Mouse (Mus musculus) neural tube, embryonic 15.5 days (tissue): Measurements from ENCODE around the gene Hepacam. TPM values are rescaled to one million over a fixed set of nuclear protein-coding genes. Genes with fewer than 3 reads are reported as not detected.

Source experiments
- ATAC-seq: fragments of 200-750 bp; cut with Nextera tagmentation; 2 replicates; pipeline ENCODE4 v1.8.0; 2017; ENCODE audit warnings: mild to moderate bottlenecking, moderate TSS enrichment, moderate library complexity; ENCODE audit not compliant: low FRiP score
- H3K27ac ChIP-seq: fragments of 300-500 bp; sonication (generic); replicated peaks from 2 replicates; pipeline ENCODE4 v1.5.1; 2015; ENCODE audit warnings: mild to moderate bottlenecking, inconsistent platforms
- H3K27me3 ChIP-seq: fragments of 300-500 bp; sonication (generic); replicated peaks from 2 replicates; pipeline ENCODE4 v1.6.1; 2015; ENCODE audit warnings: inconsistent platforms
- H3K36me3 ChIP-seq: fragments of 300-500 bp; sonication (generic); 2 replicates; pipeline ENCODE4 v1.6.1; 2015; ENCODE audit warnings: inconsistent platforms
- H3K4me1 ChIP-seq: fragments of 300-500 bp; sonication (generic); 2 replicates; pipeline ENCODE4 v1.6.1; 2015; ENCODE audit warnings: inconsistent platforms
- H3K4me2 ChIP-seq: fragments of 300-500 bp; sonication (generic); 2 replicates; pipeline ENCODE4 v1.6.1; 2015; ENCODE audit warnings: inconsistent platforms, mild to moderate bottlenecking, moderate library complexity
- H3K4me3 ChIP-seq: fragments of 300-500 bp; sonication (generic); replicated peaks from 2 replicates; pipeline ENCODE4 v1.5.1; 2015; ENCODE audit warnings: mild to moderate bottlenecking, inconsistent platforms
- H3K9ac ChIP-seq: fragments of 300-500 bp; sonication (generic); replicated peaks from 2 replicates; pipeline ENCODE4 v1.6.1; 2015; ENCODE audit warnings: mild to moderate bottlenecking, inconsistent platforms
- H3K9me3 ChIP-seq: fragments of 300-500 bp; sonication (generic); replicated peaks from 2 replicates; pipeline ENCODE4 v1.6.1; 2016; ENCODE audit warnings: inconsistent platforms
- WGBS: fragments of 180-500 bp; shearing (Covaris S2); methylation state at CpG from one replicate; pipeline ENCODE4 v1.1.7; 2015; ENCODE audit warnings: mixed read lengths; 5-methylcytosine and 5-hydroxymethylcytosine counted together
- polyA plus RNA-seq: library from polyadenylated mRNA; unstranded; fragments of >200 nt; fragmentation: Nextera tagmentation; extraction: Ambion mirVana; gene quantifications from 2 replicates; pipeline ENCODE4 v1.2.1, GENCODE M21; 2015

Gene Hepacam
- polyA plus RNA-seq, 1 experiment from 2014 or later = 25.6 TPM

- Histone ChIP-seq H3K27me3 (0 out of 2 replicates have a peak, but pooled peaks cover 2% of the 10 kb centered on the region), H3K4me3 (no peak overlapping the region), H3K27ac (no peak overlapping the region), H3K4me1 (no peaks in the 10 kb centered on the region), H3K36me3 (no peaks in the 10 kb centered on the region), H3K9ac (no peak overlapping the region), H3K9me3 (no peaks in the 10 kb centered on the region), H3K4me2 (no peak overlapping the region)
- no peak for ATAC-seq
- 70% methylated on average over 2 of the region's 2 CpGs for WGBS
Observed at GRCm38 (mm10) chr9:37390891-37391290, 23.7 kb downstream of the Hepacam start.

GRCm38 (mm10) chr9:37392071-37392470 is 24.9 kb downstream of the Hepacam start:
- no peak for ATAC-seq
- H3K9me3 ChIP-seq = no peaks in the 10 kb centered on the region
- no peak overlapping the region for H3K4me3 ChIP-seq
- no peaks in the 10 kb centered on the region for H3K36me3 ChIP-seq
- no peaks in the 10 kb centered on the region for H3K27me3 ChIP-seq
- H3K4me1 ChIP-seq = no peaks in the 10 kb centered on the region
- WGBS = 67% methylated on average over 2 of the region's 2 CpGs
- no peak overlapping the region for H3K27ac ChIP-seq
- no peak overlapping the region for H3K4me2 ChIP-seq
- H3K9ac ChIP-seq = no peak overlapping the region

- H3K9ac ChIP-seq = no peak overlapping the region
- no peaks in the 10 kb centered on the region for H3K27me3 ChIP-seq
Observed at GRCm38 (mm10) chr9:37393482-37394131, 26.5 kb downstream of the Hepacam start.

GRCm38 (mm10) chr9:37400585-37400984 is 33.4 kb downstream of the Hepacam start:
- Histone ChIP-seq H3K4me2 (no peak overlapping the region), H3K27ac (no peak overlapping the region), H3K27me3 (no peaks in the 10 kb centered on the region), H3K36me3 (no peaks in the 10 kb centered on the region), H3K4me3 (no peak overlapping the region), H3K4me1 (no peaks in the 10 kb centered on the region), H3K9me3 (no peaks in the 10 kb centered on the region), H3K9ac (no peak overlapping the region)
- ATAC-seq = no peak
- 52% methylated on average over 2 of the region's 2 CpGs for WGBS

More at GRCm38 (mm10) chr9:37393482-37394131, 26.5 kb downstream of the Hepacam start:
- Histone ChIP-seq H3K4me2 (no peak overlapping the region), H3K4me1 (no peaks in the 10 kb centered on the region), H3K4me3 (no peak overlapping the region), H3K27ac (no peak overlapping the region), H3K36me3 (no peaks in the 10 kb centered on the region), H3K9me3 (no peaks in the 10 kb centered on the region)
- 75% methylated on average over 8 of the region's 8 CpGs for WGBS
- no peak for ATAC-seq

GRCm38 (mm10) chr9:37401802-37402201 is 34.7 kb downstream of the Hepacam start, which contains the start of gene Robo4:
Gene Robo4, plus strand, starts transcription at chr9:37401897.
- 26% methylated on average over 7 of the region's 7 CpGs for WGBS
- Histone ChIP-seq H3K27ac (no peak within 1 kb of the TSS), H3K9ac (no peak within 1 kb of the TSS), H3K4me1 (no peaks in the 10 kb centered on the region), H3K4me3 (no peak within 1 kb of the TSS), H3K4me2 (no peak within 1 kb of the TSS), H3K27me3 (0 out of 2 replicates have a peak, but pooled peaks cover 3% of the 10 kb centered on the region), H3K36me3 (no peaks in the 10 kb centered on the region), H3K9me3 (no peaks in the 10 kb centered on the region)
- ATAC-seq = no peak; the same call in 1 of the 2 replicates

GRCm38 (mm10) chr9:37402501-37402900 is 35.4 kb downstream of the Hepacam start:
- 90% methylated on average over 7 of the region's 7 CpGs for WGBS

GRCm38 (mm10) chr9:37403011-37403410 is 35.9 kb downstream of the Hepacam start:
- no peaks in the 10 kb centered on the region for H3K9me3 ChIP-seq
- H3K4me1 ChIP-seq = peaks cover 7% of the 10 kb centered on the region
- no peaks in the 10 kb centered on the region for H3K36me3 ChIP-seq
- WGBS = 93% methylated on average over 7 of the region's 7 CpGs
- H3K4me2 ChIP-seq = no peak overlapping the region
- ATAC-seq = no peak
- 0 out of 2 replicates have a peak, but pooled peaks cover 3% of the 10 kb centered on the region for H3K27me3 ChIP-seq
- no peak overlapping the region for H3K9ac ChIP-seq
- no peak overlapping the region for H3K27ac ChIP-seq
- H3K4me3 ChIP-seq = no peak overlapping the region; the same call in 1 of the 2 replicates

More at GRCm38 (mm10) chr9:37402501-37402900, 35.4 kb downstream of the Hepacam start:
- Histone ChIP-seq H3K4me3 (no peak overlapping the region), H3K4me2 (no peak overlapping the region), H3K36me3 (no peaks in the 10 kb centered on the region), H3K4me1 (peaks cover 1% of the 10 kb centered on the region; the same call in 1 of the 2 replicates), H3K9ac (no peak overlapping the region), H3K27me3 (0 out of 2 replicates have a peak, but pooled peaks cover 3% of the 10 kb centered on the region), H3K9me3 (no peaks in the 10 kb centered on the region), H3K27ac (no peak overlapping the region)
- no peak for ATAC-seq

GRCm38 (mm10) chr9:37406372-37406771 is 39.2 kb downstream of the Hepacam start:
- H3K27ac ChIP-seq = no peak overlapping the region
- H3K4me3 ChIP-seq = no peak overlapping the region
- ATAC-seq = no peak
- H3K4me2 ChIP-seq = no peak overlapping the region
- 0 out of 2 replicates have a peak, but pooled peaks cover 3% of the 10 kb centered on the region for H3K27me3 ChIP-seq
- no peak overlapping the region for H3K9ac ChIP-seq
- H3K4me1 ChIP-seq = peaks cover 14% of the 10 kb centered on the region
- H3K9me3 ChIP-seq = no peaks in the 10 kb centered on the region
- no peaks in the 10 kb centered on the region for H3K36me3 ChIP-seq
- WGBS = 0% methylated on average over 1 of the region's 1 CpGs

- peak overlapping the region; percentile 50 for H3K4me2 ChIP-seq
- no peaks in the 10 kb centered on the region for H3K9me3 ChIP-seq
- 0 out of 2 replicates have a peak overlapping the region, but pooled peaks have one; percentile 10 for H3K9ac ChIP-seq
- peaks cover 14% of the 10 kb centered on the region for H3K4me1 ChIP-seq
- H3K36me3 ChIP-seq = no peaks in the 10 kb centered on the region
- WGBS = 8% methylated on average over 19 of the region's 19 CpGs
- no peak overlapping the region for H3K27ac ChIP-seq
- H3K4me3 ChIP-seq = peak overlapping the region; percentile 19; the same call in 1 of the 2 replicates
- ATAC-seq = peak; percentile 58; the same call in 1 of the 2 replicates
- 0 out of 2 replicates have a peak, but pooled peaks cover 3% of the 10 kb centered on the region for H3K27me3 ChIP-seq
Observed at GRCm38 (mm10) chr9:37407850-37408502, 40.8 kb downstream of the Hepacam start.

GRCm38 (mm10) chr9:37409698-37410445 is 42.7 kb downstream of the Hepacam start:
- Histone ChIP-seq H3K4me1 (peaks cover 14% of the 10 kb centered on the region), H3K9ac (no peak overlapping the region), H3K27ac (no peak overlapping the region), H3K27me3 (0 out of 2 replicates have a peak, but pooled peaks cover 3% of the 10 kb centered on the region), H3K4me2 (no peak overlapping the region), H3K36me3 (no peaks in the 10 kb centered on the region), H3K9me3 (no peaks in the 10 kb centered on the region), H3K4me3 (no peak overlapping the region)
- 68% methylated on average over 8 of the region's 8 CpGs for WGBS
- no peak for ATAC-seq

GRCm38 (mm10) chr9:37412989-37413388 is 45.8 kb downstream of the Hepacam start:
- WGBS = 57% methylated on average over 3 of the region's 3 CpGs
- ATAC-seq = no peak
- H3K36me3 ChIP-seq = no peaks in the 10 kb centered on the region
- no peak overlapping the region for H3K4me2 ChIP-seq
- peaks cover 8% of the 10 kb centered on the region for H3K4me1 ChIP-seq
- no peak overlapping the region for H3K27ac ChIP-seq
- no peak overlapping the region for H3K9ac ChIP-seq
- H3K27me3 ChIP-seq = no peaks in the 10 kb centered on the region
- H3K4me3 ChIP-seq = no peak overlapping the region
- no peaks in the 10 kb centered on the region for H3K9me3 ChIP-seq
